Mouse (Mus musculus) heart, adult 2 months (tissue): ENCODE results near the gene Kifc3.

ENCODE experiments used
- CTCF ChIP-seq: fragments of 200-600 bp; IDR thresholded peaks from 2 replicates; pipeline ENCODE4 v1.8.1; 2022; ENCODE audit warnings: antibody characterized with exemption, mild to moderate bottlenecking, moderate library complexity
- EP300 ChIP-seq: fragments of 200-500 bp; IDR thresholded peaks from 2 replicates; pipeline ENCODE4 v1.6.1; 2011; ENCODE audit warnings: low read depth, low read length, control low read depth; ENCODE audit not compliant: insufficient read depth
- POLR2A ChIP-seq: fragments of 200-500 bp; IDR thresholded peaks from 2 replicates; pipeline ENCODE4 v1.6.1; 2011; ENCODE audit warnings: mild to moderate bottlenecking, low read depth, low read length, control low read depth; ENCODE audit not compliant: insufficient read depth

DNA sequence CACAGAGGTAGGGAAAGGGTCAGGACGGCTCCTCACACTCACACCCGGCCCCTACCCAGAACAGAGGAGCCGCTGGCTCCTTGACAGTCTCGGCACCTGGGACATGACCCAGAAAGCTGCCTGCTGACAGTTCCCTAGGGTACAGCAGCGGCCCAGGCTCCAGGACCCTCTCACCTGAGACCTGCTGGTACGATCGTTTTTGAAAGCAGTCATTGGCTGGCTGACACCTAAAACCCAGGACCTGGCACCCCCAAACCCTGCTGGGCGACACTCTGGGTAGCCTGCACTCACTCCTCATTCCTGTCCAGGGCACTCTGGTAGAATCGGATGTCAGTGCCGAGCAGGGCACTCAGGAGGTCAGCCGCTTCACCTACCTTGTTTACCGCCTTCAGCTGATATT, 65.4 kb downstream of the Kifc3 start:
- TF ChIP-seq POLR2A (no peak), CTCF (no peak), EP300 (no peak)
